Mouse (Mus musculus) neural tube, embryonic 13.5 days (tissue): ENCODE measurements at regions not wholly inside any gene's neighbourhood (a gene's known extent, or its start where the extent isn't known, plus 50 kb on each side); places are given as distances from the start of the nearest gene placed in this dataset.

Source experiments
- ATAC-seq: fragments of 200-750 bp; cut with Nextera tagmentation; 2 replicates; pipeline ENCODE4 v1.8.0; 2017; ENCODE audit warnings: low read depth, mild to moderate bottlenecking, moderate TSS enrichment, moderate library complexity
- H3K27ac ChIP-seq: fragments of 300-500 bp; sonication (generic); replicated peaks from 2 replicates; pipeline ENCODE4 v1.5.1; 2015; ENCODE audit warnings: moderate library complexity, mild to moderate bottlenecking, inconsistent platforms
- H3K27me3 ChIP-seq: fragments of 300-500 bp; sonication (generic); 2 replicates; pipeline ENCODE4 v1.6.1; 2015; ENCODE audit warnings: mild to moderate bottlenecking, inconsistent platforms
- H3K36me3 ChIP-seq: fragments of 300-500 bp; sonication (generic); 2 replicates; pipeline ENCODE4 v1.6.1; 2015; ENCODE audit warnings: mild to moderate bottlenecking, inconsistent platforms
- H3K4me1 ChIP-seq: fragments of 300-500 bp; sonication (generic); replicated peaks from 2 replicates; pipeline ENCODE4 v1.6.1; 2015; ENCODE audit warnings: inconsistent platforms
- H3K4me2 ChIP-seq: fragments of 300-500 bp; sonication (generic); 2 replicates; pipeline ENCODE4 v1.6.1; 2015; ENCODE audit warnings: inconsistent platforms, mild to moderate bottlenecking, moderate library complexity
- H3K4me3 ChIP-seq: fragments of 300-500 bp; sonication (generic); 2 replicates; pipeline ENCODE4 v1.5.1; 2015; ENCODE audit warnings: mild to moderate bottlenecking, inconsistent platforms
- H3K9ac ChIP-seq: fragments of 300-500 bp; sonication (generic); 2 replicates; pipeline ENCODE4 v1.6.1; 2015; ENCODE audit warnings: moderate library complexity, mild to moderate bottlenecking, inconsistent platforms
- H3K9me3 ChIP-seq: fragments of 300-500 bp; sonication (generic); 2 replicates; pipeline ENCODE4 v1.6.1; 2016; ENCODE audit warnings: inconsistent platforms
- WGBS: fragments of 180-500 bp; shearing (Covaris S2); methylation state at CpG from one replicate; pipeline ENCODE4 v1.1.7; 2015; 5-methylcytosine and 5-hydroxymethylcytosine counted together

- 51% methylated on average over 2 of the region's 2 CpGs for WGBS
- H3K4me3 ChIP-seq = no peak overlapping the region
- H3K36me3 ChIP-seq = no peaks in the 10 kb centered on the region
- H3K9me3 ChIP-seq = no peaks in the 10 kb centered on the region
- no peaks in the 10 kb centered on the region for H3K27me3 ChIP-seq
- no peak overlapping the region for H3K27ac ChIP-seq
- no peak for ATAC-seq
- H3K9ac ChIP-seq = no peak overlapping the region
- H3K4me2 ChIP-seq = no peak overlapping the region
- 0 out of 2 replicates have a peak, but pooled peaks cover 3% of the 10 kb centered on the region for H3K4me1 ChIP-seq
These were observed 297.9 kb upstream of the Pex5l start for GRCm38 (mm10) chr3:33440905-33441304.

- no peaks in the 10 kb centered on the region for H3K27me3 ChIP-seq
- ATAC-seq = no peak
- no peaks in the 10 kb centered on the region for H3K9me3 ChIP-seq
- H3K27ac ChIP-seq = no peak overlapping the region
- H3K4me1 ChIP-seq = 0 out of 2 replicates have a peak, but pooled peaks cover 3% of the 10 kb centered on the region
- H3K4me2 ChIP-seq = no peak overlapping the region
- no peak overlapping the region for H3K4me3 ChIP-seq
- H3K9ac ChIP-seq = no peak overlapping the region
- H3K36me3 ChIP-seq = no peaks in the 10 kb centered on the region
These were observed 297.5 kb upstream of the Pex5l start for GRCm38 (mm10) chr3:33440500-33440899.

- 70% methylated on average over 3 of the region's 3 CpGs for WGBS
- no peak overlapping the region for H3K27ac ChIP-seq
- no peaks in the 10 kb centered on the region for H3K9me3 ChIP-seq
- H3K27me3 ChIP-seq = no peaks in the 10 kb centered on the region
- H3K4me1 ChIP-seq = no peaks in the 10 kb centered on the region
- H3K9ac ChIP-seq = no peak overlapping the region
- ATAC-seq = no peak
- H3K4me3 ChIP-seq = no peak overlapping the region
- H3K4me2 ChIP-seq = no peak overlapping the region
- H3K36me3 ChIP-seq = no peaks in the 10 kb centered on the region
These were observed 273.9 kb upstream of the Pex5l start for GRCm38 (mm10) chr3:33416922-33417321.

GRCm38 (mm10) chr3:33416321-33416720 lies 273.3 kb upstream of the Pex5l start:
- H3K27me3 ChIP-seq = no peaks in the 10 kb centered on the region
- no peak overlapping the region for H3K27ac ChIP-seq
- ATAC-seq = no peak
- no peaks in the 10 kb centered on the region for H3K4me1 ChIP-seq
- no peaks in the 10 kb centered on the region for H3K36me3 ChIP-seq
- 92% methylated on average over 1 of the region's 1 CpGs for WGBS
- no peaks in the 10 kb centered on the region for H3K9me3 ChIP-seq
- H3K9ac ChIP-seq = no peak overlapping the region
- no peak overlapping the region for H3K4me3 ChIP-seq
- H3K4me2 ChIP-seq = no peak overlapping the region

- Histone ChIP-seq H3K9me3 (no peaks in the 10 kb centered on the region), H3K4me3 (no peak overlapping the region), H3K9ac (no peak overlapping the region), H3K27ac (no peak overlapping the region), H3K4me2 (no peak overlapping the region), H3K4me1 (no peaks in the 10 kb centered on the region), H3K36me3 (no peaks in the 10 kb centered on the region), H3K27me3 (no peaks in the 10 kb centered on the region)
- 82% methylated on average over 2 of the region's 2 CpGs for WGBS
- ATAC-seq = no peak
These were observed 258.9 kb upstream of the Pex5l start for GRCm38 (mm10) chr3:33401904-33402303.

- Histone ChIP-seq H3K27me3 (no peaks in the 10 kb centered on the region), H3K4me1 (no peaks in the 10 kb centered on the region), H3K9me3 (no peaks in the 10 kb centered on the region), H3K4me2 (no peak overlapping the region), H3K9ac (no peak overlapping the region), H3K4me3 (no peak overlapping the region), H3K36me3 (no peaks in the 10 kb centered on the region), H3K27ac (no peak overlapping the region)
- WGBS = 63% methylated on average over 8 of the region's 8 CpGs
- ATAC-seq = no peak
These were observed 256.3 kb upstream of the Pex5l start for GRCm38 (mm10) chr3:33399321-33399720.

- Histone ChIP-seq H3K27me3 (no peaks in the 10 kb centered on the region), H3K9ac (no peak overlapping the region), H3K36me3 (no peaks in the 10 kb centered on the region), H3K4me1 (no peaks in the 10 kb centered on the region), H3K4me3 (no peak overlapping the region), H3K27ac (no peak overlapping the region), H3K9me3 (no peaks in the 10 kb centered on the region), H3K4me2 (no peak overlapping the region)
- 75% methylated on average over 2 of the region's 2 CpGs for WGBS
- ATAC-seq = no peak
These were observed 255.3 kb upstream of the Pex5l start for GRCm38 (mm10) chr3:33398326-33398725.

- Histone ChIP-seq H3K4me2 (no peak overlapping the region), H3K27ac (no peak overlapping the region), H3K27me3 (no peaks in the 10 kb centered on the region), H3K9ac (no peak overlapping the region), H3K4me3 (no peak overlapping the region), H3K36me3 (no peaks in the 10 kb centered on the region), H3K4me1 (no peaks in the 10 kb centered on the region), H3K9me3 (no peaks in the 10 kb centered on the region)
- ATAC-seq = no peak
- WGBS = 74% methylated on average over 6 of the region's 6 CpGs
These were observed 254.2 kb upstream of the Pex5l start for GRCm38 (mm10) chr3:33397217-33397616.

GRCm38 (mm10) chr3:33392541-33392822 lies 249.4 kb upstream of the Pex5l start:
- no peak overlapping the region for H3K4me2 ChIP-seq
- H3K27me3 ChIP-seq = no peaks in the 10 kb centered on the region
- no peak for ATAC-seq
- no peak overlapping the region for H3K4me3 ChIP-seq
- no peaks in the 10 kb centered on the region for H3K36me3 ChIP-seq
- H3K4me1 ChIP-seq = no peaks in the 10 kb centered on the region
- H3K9me3 ChIP-seq = no peaks in the 10 kb centered on the region
- no peak overlapping the region for H3K27ac ChIP-seq
- WGBS = 94% methylated on average over 1 of the region's 1 CpGs
- H3K9ac ChIP-seq = no peak overlapping the region

- Histone ChIP-seq H3K4me2 (no peak overlapping the region), H3K9ac (no peak overlapping the region), H3K9me3 (no peaks in the 10 kb centered on the region), H3K4me3 (no peak overlapping the region), H3K27me3 (no peaks in the 10 kb centered on the region), H3K36me3 (no peaks in the 10 kb centered on the region), H3K4me1 (no peaks in the 10 kb centered on the region), H3K27ac (no peak overlapping the region)
- no peak for ATAC-seq
- 88% methylated on average over 4 of the region's 4 CpGs for WGBS
These were observed 248.9 kb upstream of the Pex5l start for GRCm38 (mm10) chr3:33391765-33392540.

GRCm38 (mm10) chr3:33388171-33388570 lies 245.1 kb upstream of the Pex5l start:
- Histone ChIP-seq H3K4me3 (no peak overlapping the region), H3K4me1 (no peaks in the 10 kb centered on the region), H3K9me3 (no peaks in the 10 kb centered on the region), H3K9ac (no peak overlapping the region), H3K36me3 (no peaks in the 10 kb centered on the region), H3K4me2 (no peak overlapping the region), H3K27me3 (no peaks in the 10 kb centered on the region), H3K27ac (no peak overlapping the region)
- no peak for ATAC-seq
- WGBS = 56% methylated on average over 1 of the region's 1 CpGs

- no peak for ATAC-seq
- Histone ChIP-seq H3K4me2 (no peak overlapping the region), H3K4me3 (no peak overlapping the region), H3K9me3 (no peaks in the 10 kb centered on the region), H3K4me1 (no peaks in the 10 kb centered on the region), H3K9ac (no peak overlapping the region), H3K27ac (no peak overlapping the region), H3K36me3 (no peaks in the 10 kb centered on the region), H3K27me3 (no peaks in the 10 kb centered on the region)
- WGBS = 85% methylated on average over 1 of the region's 1 CpGs
These were observed 240.6 kb upstream of the Pex5l start for GRCm38 (mm10) chr3:33383622-33384021.

GRCm38 (mm10) chr3:33379604-33380003 lies 236.6 kb upstream of the Pex5l start:
- Histone ChIP-seq H3K27me3 (no peaks in the 10 kb centered on the region), H3K4me3 (no peak overlapping the region), H3K27ac (no peak overlapping the region), H3K9ac (no peak overlapping the region), H3K4me1 (no peaks in the 10 kb centered on the region), H3K9me3 (no peaks in the 10 kb centered on the region), H3K36me3 (no peaks in the 10 kb centered on the region), H3K4me2 (no peak overlapping the region)
- WGBS = 90% methylated on average over 2 of the region's 2 CpGs
- ATAC-seq = no peak
